Mouse (Mus musculus) kidney, adult 2 months (tissue): ENCODE data around the gene Lce1m.

Experiments used
- CTCF ChIP-seq: fragments of 200-500 bp; conservative IDR thresholded peaks from 2 replicates; pipeline ENCODE4 v1.5.1; 2011; ENCODE audit warnings: low read depth, mild to moderate bottlenecking, control low read depth, low read length, moderate library complexity, mixed read lengths; ENCODE audit not compliant: insufficient read depth, insufficient read length
- POLR2A ChIP-seq: fragments of 200-500 bp; IDR thresholded peaks from one replicate; pipeline ENCODE4 v1.6.1; 2011; ENCODE audit warnings: low read depth, low read length, control low read depth

DNA sequence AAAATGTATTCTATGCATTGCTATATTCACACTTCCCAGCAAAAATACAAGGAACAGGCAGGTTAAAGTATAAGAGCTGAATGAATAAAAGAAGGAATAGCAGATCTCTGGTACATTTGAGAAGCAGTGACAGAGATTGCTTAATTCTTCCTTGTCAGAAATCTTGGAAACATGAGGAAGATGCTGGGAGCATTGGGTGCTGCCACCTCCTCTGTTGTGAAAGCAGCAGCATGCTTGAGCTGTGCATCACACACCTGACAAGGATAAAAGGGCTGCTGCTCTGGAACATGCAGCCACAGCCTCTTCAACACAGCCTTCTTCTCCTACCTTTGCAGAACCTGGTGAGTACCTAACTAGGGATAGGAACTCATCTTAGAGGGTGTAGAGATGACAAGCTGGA is 26.9 kb downstream of the Lce1m start, which contains the start of gene Lce3f:
- no peak for TF ChIP-seq CTCF
- no peak for TF ChIP-seq POLR2A
